Mouse (Mus musculus) mouse trophoblast stem cell (cell line): ENCODE measurements around the gene Spdya.
"Not testable (repeated sequence)": the region's sequence is repeated elsewhere in the genome, so short reads cannot be mapped to it uniquely, and the experiment has no call there.

ENCODE experiments used
- in situ Hi-C, 2 experiments: fragments of 300-500 bp; cut with MseI, MboI; formaldehyde crosslinking; loops; 2 replicates in 1 of 2; 3 replicates in 1 of 2; pipeline ENCODE4 v1.15.1; 2025

The Spdya gene

GRCm38 (mm10) chr17:71551757-71552451, at the start of gene Spdya:
Gene Spdya (plus strand): TSS chr17:71552061.
- in situ Hi-C loops: no loop called here

GRCm38 (mm10) chr17:71506832-71507231, 45.0 kb upstream of the Spdya start:
- in situ Hi-C loops: no loop called here

- in situ Hi-C loops: no loop called here
Measured at GRCm38 (mm10) chr17:71510297-71510696, 41.6 kb upstream of the Spdya start.

- in situ Hi-C loops: no loop called here
Measured at GRCm38 (mm10) chr17:71526302-71526708, 25.6 kb upstream of the Spdya start.

GRCm38 (mm10) chr17:71526711-71527564, 24.9 kb upstream of the Spdya start, which contains the start of gene Ndc80:
Gene Ndc80 (minus strand): TSS chr17:71526857.
- in situ Hi-C loops: no loop called here

GRCm38 (mm10) chr17:71528042-71528441, 23.8 kb upstream of the Spdya start:
- in situ Hi-C loops: no loop called here

GRCm38 (mm10) chr17:71535595-71535994, 16.3 kb upstream of the Spdya start:
- in situ Hi-C loops: not testable (repeated sequence)

GRCm38 (mm10) chr17:71537164-71537563, 14.7 kb upstream of the Spdya start:
- in situ Hi-C loops: no loop called here

GRCm38 (mm10) chr17:71548586-71548985, 3.3 kb upstream of the Spdya start:
- in situ Hi-C loops: no loop called here

- in situ Hi-C loops: no loop called here
Measured at GRCm38 (mm10) chr17:71551350-71551749, 511 bp upstream of the Spdya start.

- in situ Hi-C loops: no loop called here
Measured at GRCm38 (mm10) chr17:71552901-71553300, 1.0 kb downstream of the Spdya start.

- in situ Hi-C loops: loop anchor here (10.0 kb wide), 1 partner anchor 313 kb away; no protein-coding TSS in a partner anchor
Measured at GRCm38 (mm10) chr17:71561631-71562030, 9.8 kb downstream of the Spdya start.

- in situ Hi-C loops: no loop called here
Measured at GRCm38 (mm10) chr17:71579176-71579705, 27.4 kb downstream of the Spdya start.

GRCm38 (mm10) chr17:71597881-71598658, 46.2 kb downstream of the Spdya start:
- in situ Hi-C loops: no loop called here

GRCm38 (mm10) chr17:71598659-71599554, 47.0 kb downstream of the Spdya start:
- in situ Hi-C loops: no loop called here

- in situ Hi-C loops: no loop called here
Measured at GRCm38 (mm10) chr17:71615638-71616318, 63.9 kb downstream of the Spdya start, which contains the start of gene Wdr43. Gene Wdr43 (plus strand): TSS chr17:71615895.

- in situ Hi-C loops: no loop called here
Measured at GRCm38 (mm10) chr17:71616319-71617032, 64.6 kb downstream of the Spdya start.

GRCm38 (mm10) chr17:71617033-71617362, 65.1 kb downstream of the Spdya start:
- in situ Hi-C loops: no loop called here

GRCm38 (mm10) chr17:71617974-71618373, 66.1 kb downstream of the Spdya start:
- in situ Hi-C loops: no loop called here
